Mouse (Mus musculus) brain, embryonic 14.5 days (tissue): ENCODE measurements around the gene Endod1.

Experiments
- CTCF ChIP-seq: fragments of 200-500 bp; IDR thresholded peaks from 2 replicates; pipeline ENCODE4 v1.5.1; 2012; ENCODE audit warnings: inconsistent platforms, mild to moderate bottlenecking, moderate library complexity, borderline replicate concordance; ENCODE audit not compliant: insufficient read depth, insufficient read length; ENCODE audit errors: extremely low read depth
- POLR2A ChIP-seq: fragments of 200-500 bp; IDR thresholded peaks from 2 replicates; pipeline ENCODE4 v1.6.1; 2012; ENCODE audit warnings: mild to moderate bottlenecking, inconsistent platforms, borderline replicate concordance; ENCODE audit not compliant: poor library complexity, insufficient read depth, insufficient read length, severe bottlenecking; ENCODE audit errors: extremely low read depth

GRCm38 (mm10) chr9:14336901-14337300 is 44.4 kb downstream of the Endod1 start:
- TF ChIP-seq CTCF (no peak), POLR2A (no peak)
